ENCODE assay signal across 23 mouse cellular contexts in genomic region chr1:30922237-30922636, GRCm38 (mm10). TPM values are rescaled to one million over a fixed set of nuclear protein-coding genes. Genes with fewer than 3 reads are reported as not detected.
"Had no signal": no experiment of that assay in that cellular context is flagged by ENCODE, and none has a peak within 500 bp of the region (broad histone marks: within the 10 kb centered on the region; RNA-seq: fewer than 3 reads in every experiment).

No protein-coding gene starts in this region.

- H3K9ac ChIP-seq: lung, embryonic 14.5 days; midbrain, embryonic 12.5 days; neural tube, embryonic 13.5 days; neural tube, embryonic 15.5 days; stomach, embryonic 15.5 days had no signal

- DNase-seq: lung, adult 18-20 months; lung, embryonic 14.5 days; lung, postnatal 10 days; lung, postnatal 4 days; midbrain, embryonic 14.5 days; right cerebral cortex, postnatal 14 days; thymus, adult 2 months; thymus, postnatal 25 days; thymus, postnatal 4 days had no signal

- H3K27me3 ChIP-seq: midbrain, embryonic 12.5 days; neural tube, embryonic 13.5 days; neural tube, embryonic 15.5 days; stomach, embryonic 15.5 days had no signal

- ATAC-seq: midbrain, embryonic 16.5 days had no signal

- H3K4me1 ChIP-seq: midbrain, embryonic 10.5 days; midbrain, embryonic 12.5 days; neural tube, embryonic 13.5 days; neural tube, embryonic 15.5 days; stomach, embryonic 15.5 days had no signal

- H3K27ac ChIP-seq: midbrain, embryonic 10.5 days; midbrain, embryonic 12.5 days; neural tube, embryonic 13.5 days; neural tube, embryonic 15.5 days; stomach, embryonic 15.5 days; stomach, postnatal 0 days had no signal

- H3K4me3 ChIP-seq: midbrain, embryonic 10.5 days; midbrain, embryonic 12.5 days; myocyte; neural tube, embryonic 13.5 days; neural tube, embryonic 15.5 days; stomach, embryonic 15.5 days had no signal

- H3K4me2 ChIP-seq: lung, embryonic 14.5 days; midbrain, embryonic 12.5 days; neural tube, embryonic 13.5 days; neural tube, embryonic 15.5 days; stomach, embryonic 15.5 days had no signal

- H3K9me3 ChIP-seq: neural tube, embryonic 15.5 days had no signal

- H3K36me3 ChIP-seq: midbrain, embryonic 10.5 days; midbrain, embryonic 12.5 days; neural tube, embryonic 13.5 days; neural tube, embryonic 15.5 days; stomach, embryonic 15.5 days had no signal

RNA-seq across cellular contexts. Expression of gene AC153137.1, which starts 55.5 kb away (rescaled TPM):
- total RNA-seq: megakaryocyte, adult 5-6 weeks; megakaryocyte-erythroid progenitor cell, adult 5-6 weeks had no signal
- polyA plus RNA-seq: lung, embryonic 14.5 days; lung, embryonic 16.5 days; midbrain, embryonic 10.5 days; midbrain, embryonic 12.5 days; midbrain, embryonic 14.5 days; midbrain, embryonic 16.5 days; myocyte; neural tube, embryonic 11.5 days; neural tube, embryonic 13.5 days; neural tube, embryonic 15.5 days; spleen, adult 2 months; stomach, embryonic 15.5 days; stomach, postnatal 0 days; thymus, adult 2 months; urinary bladder, adult 2 months had no signal
